Mouse (Mus musculus): ENCODE data around the gene Dscaml1. TPM values are rescaled to one million over a fixed set of nuclear protein-coding genes. Genes with fewer than 3 reads are reported as not detected.

Dscaml1 gene
- polyA plus RNA-seq, 1 experiment = 0.80 TPM

DNA sequence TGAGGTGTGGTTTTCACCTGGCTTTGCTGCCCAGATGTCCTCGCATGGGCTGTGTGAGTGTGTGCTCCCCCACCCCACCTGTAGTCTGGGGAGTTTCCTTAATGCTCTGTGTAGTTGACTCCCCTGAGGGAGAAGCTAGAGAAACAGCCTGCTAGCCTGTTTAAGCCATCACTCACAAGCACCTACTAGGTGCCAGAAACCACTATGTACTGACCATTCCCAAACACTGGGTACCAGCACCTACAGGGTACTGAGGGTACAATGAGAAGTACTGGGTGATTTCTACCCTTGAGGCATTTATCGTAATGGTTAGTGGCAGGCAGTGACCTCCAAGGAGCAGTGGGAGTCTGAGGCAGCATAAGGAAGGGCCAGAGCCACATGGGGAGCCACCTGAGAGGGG, 64.5 kb downstream of the Dscaml1 start:
- Histone ChIP-seq H3K36me3 (ENCODE audit: control insufficient read depth, insufficient read depth, low read length) (no peaks in the 10 kb centered on the region), H3K27ac (ENCODE audit: insufficient read depth, low read depth, low read length) (no peak overlapping the region), H3K4me3 (ENCODE audit: insufficient read depth, low read depth, low read length) (no peak overlapping the region), H3K4me1 (ENCODE audit: control insufficient read depth, insufficient read depth, low read length) (no peaks in the 10 kb centered on the region), H3K27me3 (replicated peaks; ENCODE audit: control insufficient read depth, insufficient read depth, low read length) (no peaks in the 10 kb centered on the region)
- WGBS = 91% methylated on average over 2 of the region's 2 CpGs
- TF ChIP-seq POLR2A (IDR thresholded peaks at IDR 0.05; ENCODE audit: low read depth, low read length) (no peak), CTCF (conservative IDR thresholded peaks at IDR 0.05; ENCODE audit: insufficient read depth, insufficient read length, low read depth, low read length) (no peak)
- DNase-seq = no peak

DNA sequence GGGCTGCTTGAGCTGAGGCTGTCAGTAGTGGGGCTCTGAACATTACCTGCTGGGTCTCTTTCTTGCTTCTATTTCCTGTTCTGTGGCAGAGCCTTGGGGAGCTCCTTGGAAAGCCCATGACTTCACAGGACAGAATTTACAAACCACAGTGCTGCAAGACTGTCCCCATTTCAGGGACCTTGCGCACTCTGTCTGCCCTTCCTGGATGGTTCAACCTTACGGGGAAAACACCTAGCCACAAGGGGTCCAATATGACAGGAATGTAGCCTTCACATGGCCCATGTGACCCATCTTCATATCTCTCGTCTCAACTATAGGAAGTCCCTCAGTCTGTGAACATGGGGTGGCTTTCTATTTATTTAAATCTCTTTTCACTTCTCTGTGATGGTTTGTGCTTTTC, 68.5 kb downstream of the Dscaml1 start:
- TF ChIP-seq POLR2A (IDR thresholded peaks at IDR 0.05; ENCODE audit: low read depth, low read length) = no peak
- no peak for TF ChIP-seq CTCF (conservative IDR thresholded peaks at IDR 0.05; ENCODE audit: insufficient read depth, insufficient read length, low read depth, low read length)
- Histone ChIP-seq H3K4me1 (ENCODE audit: control insufficient read depth, insufficient read depth, low read length) (no peaks in the 10 kb centered on the region), H3K27ac (ENCODE audit: insufficient read depth, low read depth, low read length) (no peak overlapping the region), H3K27me3 (replicated peaks; ENCODE audit: control insufficient read depth, insufficient read depth, low read length) (no peaks in the 10 kb centered on the region), H3K4me3 (ENCODE audit: insufficient read depth, low read depth, low read length) (no peak overlapping the region), H3K36me3 (ENCODE audit: control insufficient read depth, insufficient read depth, low read length) (no peaks in the 10 kb centered on the region)
- WGBS = 91% methylated on average over 3 of the region's 3 CpGs
- DNase-seq = no peak

DNA sequence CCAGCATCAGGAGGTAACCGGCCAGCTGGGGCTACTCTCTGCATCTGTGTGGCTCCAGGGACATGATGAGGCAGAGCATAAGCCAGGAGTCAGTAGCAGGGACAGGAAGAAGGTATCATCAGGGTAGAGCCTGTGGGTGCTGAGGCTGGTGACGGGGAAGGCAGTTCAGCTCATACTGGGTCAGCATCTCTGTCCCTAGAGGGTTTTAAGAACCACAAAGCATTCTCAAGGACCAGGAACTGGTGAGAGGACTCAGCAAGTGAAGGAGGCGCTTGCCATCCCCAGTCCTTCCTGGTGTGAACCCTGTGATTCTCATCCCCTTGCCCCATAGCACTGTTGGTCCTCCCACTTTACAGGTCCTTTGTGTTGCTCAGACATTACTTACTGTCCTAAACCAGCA, 69.9 kb downstream of the Dscaml1 start:
- H3K4me3 ChIP-seq (ENCODE audit: insufficient read depth, low read depth, low read length) = no peak overlapping the region

DNA sequence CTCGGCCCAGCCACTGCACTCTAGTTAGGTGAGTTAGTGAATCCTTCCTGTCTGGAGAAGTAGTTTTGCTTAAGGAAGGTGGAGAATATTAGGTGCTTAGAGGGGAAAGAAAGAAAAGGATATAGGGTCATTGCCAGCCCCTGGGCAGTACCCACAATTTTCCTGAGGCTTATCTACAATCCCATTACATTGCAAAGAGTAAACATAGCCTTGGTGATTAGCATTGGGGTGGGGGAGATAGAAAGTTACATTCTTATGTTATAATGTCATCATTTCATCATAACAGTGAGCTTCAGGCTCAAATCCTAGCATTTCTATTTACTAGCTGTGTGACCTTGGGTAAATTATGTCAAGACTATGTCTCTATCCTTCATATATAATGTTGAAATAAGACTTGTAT, 70.5 kb downstream of the Dscaml1 start:
- no peaks in the 10 kb centered on the region for H3K36me3 ChIP-seq (ENCODE audit: control insufficient read depth, insufficient read depth, low read length)
- TF ChIP-seq POLR2A (IDR thresholded peaks at IDR 0.05; ENCODE audit: low read depth, low read length) (no peak), CTCF (conservative IDR thresholded peaks at IDR 0.05; ENCODE audit: insufficient read depth, insufficient read length, low read depth, low read length) (no peak)
- H3K27ac ChIP-seq (ENCODE audit: insufficient read depth, low read depth, low read length) = no peak overlapping the region
- H3K27me3 ChIP-seq (replicated peaks; ENCODE audit: control insufficient read depth, insufficient read depth, low read length) = no peaks in the 10 kb centered on the region
- H3K4me3 ChIP-seq (ENCODE audit: insufficient read depth, low read depth, low read length) = no peak overlapping the region
- WGBS = 83% methylated on average over 1 of the region's 1 CpGs
- DNase-seq = no peak
- no peaks in the 10 kb centered on the region for H3K4me1 ChIP-seq (ENCODE audit: control insufficient read depth, insufficient read depth, low read length)

More for the DNA sequence above, 69.9 kb downstream of the Dscaml1 start:
- 94% methylated on average over 3 of the region's 3 CpGs for WGBS
- H3K27ac ChIP-seq (ENCODE audit: insufficient read depth, low read depth, low read length) = no peak overlapping the region
- DNase-seq = no peak
- no peaks in the 10 kb centered on the region for H3K36me3 ChIP-seq (ENCODE audit: control insufficient read depth, insufficient read depth, low read length)
- no peaks in the 10 kb centered on the region for H3K27me3 ChIP-seq (replicated peaks; ENCODE audit: control insufficient read depth, insufficient read depth, low read length)
- no peak for TF ChIP-seq POLR2A (IDR thresholded peaks at IDR 0.05; ENCODE audit: low read depth, low read length)
- no peak for TF ChIP-seq CTCF (conservative IDR thresholded peaks at IDR 0.05; ENCODE audit: insufficient read depth, insufficient read length, low read depth, low read length)
- no peaks in the 10 kb centered on the region for H3K4me1 ChIP-seq (ENCODE audit: control insufficient read depth, insufficient read depth, low read length)

DNA sequence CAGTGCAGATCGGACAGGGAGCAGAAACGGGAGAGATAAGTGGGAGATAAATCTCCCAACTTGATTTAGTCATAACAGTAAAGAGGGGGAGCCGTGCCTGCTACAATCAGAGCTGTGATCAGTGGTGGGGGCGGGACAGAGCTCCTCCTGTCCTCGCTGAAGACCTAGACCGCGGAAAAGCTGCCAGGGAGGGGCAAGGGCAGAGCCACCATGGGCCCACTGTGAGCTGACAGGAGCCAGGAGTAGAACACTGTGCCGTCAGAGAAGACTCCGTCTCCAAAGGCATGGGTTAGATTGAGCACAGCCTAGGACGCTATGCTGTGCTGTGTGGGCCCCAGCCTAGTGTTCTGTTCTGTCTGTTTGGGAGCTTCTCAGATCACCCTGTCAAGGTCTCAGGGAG, 72.8 kb downstream of the Dscaml1 start:
- no peak for DNase-seq
- H3K36me3 ChIP-seq (ENCODE audit: control insufficient read depth, insufficient read depth, low read length) = no peaks in the 10 kb centered on the region
- no peak overlapping the region for H3K4me3 ChIP-seq (ENCODE audit: insufficient read depth, low read depth, low read length)
- H3K27me3 ChIP-seq (replicated peaks; ENCODE audit: control insufficient read depth, insufficient read depth, low read length) = no peaks in the 10 kb centered on the region
- 45% methylated on average over 10 of the region's 10 CpGs for WGBS
- no peaks in the 10 kb centered on the region for H3K4me1 ChIP-seq (ENCODE audit: control insufficient read depth, insufficient read depth, low read length)
- H3K27ac ChIP-seq (ENCODE audit: insufficient read depth, low read depth, low read length) = no peak overlapping the region
- no peak for TF ChIP-seq POLR2A (IDR thresholded peaks at IDR 0.05; ENCODE audit: low read depth, low read length)
- no peak for TF ChIP-seq CTCF (conservative IDR thresholded peaks at IDR 0.05; ENCODE audit: insufficient read depth, insufficient read length, low read depth, low read length)

DNA sequence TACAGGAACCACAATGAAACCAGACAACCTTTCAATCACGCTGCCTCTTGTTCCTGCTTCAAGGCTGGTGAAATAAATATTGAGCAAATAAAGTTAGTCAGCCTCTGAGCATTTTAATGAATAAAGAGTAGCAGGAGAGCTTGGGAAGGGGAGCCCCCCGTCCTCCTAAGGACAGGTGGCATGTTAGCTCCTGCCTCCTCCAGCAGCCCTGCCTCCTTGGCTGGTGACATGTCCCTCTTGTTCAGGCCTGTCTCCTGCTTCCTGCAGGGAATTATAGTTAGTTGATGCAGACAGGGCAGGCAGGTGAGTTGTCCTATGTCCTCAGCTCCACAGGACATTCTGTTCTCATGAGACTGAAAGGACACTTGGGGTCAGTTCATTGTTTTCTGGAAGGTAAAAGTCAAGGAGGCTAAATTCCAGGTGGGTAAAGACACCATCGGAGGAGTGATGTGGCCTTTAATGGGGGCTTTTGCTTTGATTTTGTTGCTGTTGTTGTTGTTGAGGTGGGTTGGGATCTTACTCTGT, 73.7 kb downstream of the Dscaml1 start:
- 86% methylated on average over 3 of the region's 3 CpGs for WGBS
- H3K27me3 ChIP-seq (replicated peaks; ENCODE audit: control insufficient read depth, insufficient read depth, low read length) = no peaks in the 10 kb centered on the region
- no peak overlapping the region for H3K27ac ChIP-seq (ENCODE audit: insufficient read depth, low read depth, low read length)
- no peaks in the 10 kb centered on the region for H3K4me1 ChIP-seq (ENCODE audit: control insufficient read depth, insufficient read depth, low read length)
- no peak for TF ChIP-seq CTCF (conservative IDR thresholded peaks at IDR 0.05; ENCODE audit: insufficient read depth, insufficient read length, low read depth, low read length)
- TF ChIP-seq POLR2A (IDR thresholded peaks at IDR 0.05; ENCODE audit: low read depth, low read length) = no peak
- no peak overlapping the region for H3K4me3 ChIP-seq (ENCODE audit: insufficient read depth, low read depth, low read length)
- H3K36me3 ChIP-seq (ENCODE audit: control insufficient read depth, insufficient read depth, low read length) = no peaks in the 10 kb centered on the region
- DNase-seq = no peak

DNA sequence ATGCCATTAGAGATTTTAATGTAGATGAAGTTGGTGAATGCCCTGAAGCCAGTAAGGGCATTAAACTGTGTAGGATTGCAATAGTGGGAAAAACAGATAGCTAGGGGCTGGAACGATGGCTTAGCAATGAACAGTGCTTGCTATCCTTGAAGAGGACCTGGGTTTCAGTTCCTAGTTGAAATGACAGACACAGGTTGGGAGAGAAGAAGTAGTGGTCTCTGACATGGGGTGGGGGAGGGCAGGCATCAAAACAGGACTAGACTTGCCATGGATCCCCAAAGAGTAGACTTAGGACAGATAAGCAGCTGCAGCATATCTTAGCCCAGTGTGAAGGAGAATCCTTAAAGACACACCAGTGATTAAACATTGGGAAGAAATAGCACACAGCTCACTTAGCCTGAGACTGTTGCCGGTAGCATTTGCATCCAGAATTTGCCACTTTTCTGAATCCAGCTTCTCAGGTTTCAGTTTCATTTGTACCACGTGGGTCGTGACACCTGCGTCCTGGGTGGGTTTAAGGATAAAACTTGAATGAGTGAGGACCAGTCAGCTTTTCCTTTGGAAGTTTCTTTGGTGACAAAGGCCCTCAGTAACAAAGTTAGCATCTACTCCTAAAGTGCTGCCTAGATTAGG, 75.0 kb downstream of the Dscaml1 start:
- 60% methylated on average over 5 of the region's 5 CpGs for WGBS
- H3K4me1 ChIP-seq (ENCODE audit: control insufficient read depth, insufficient read depth, low read length) = no peaks in the 10 kb centered on the region

More for the DNA sequence above, 75.0 kb downstream of the Dscaml1 start:
- DNase-seq = no peak
- Histone ChIP-seq H3K4me3 (ENCODE audit: insufficient read depth, low read depth, low read length) (no peak overlapping the region), H3K27me3 (replicated peaks; ENCODE audit: control insufficient read depth, insufficient read depth, low read length) (no peaks in the 10 kb centered on the region), H3K27ac (ENCODE audit: insufficient read depth, low read depth, low read length) (no peak overlapping the region), H3K36me3 (ENCODE audit: control insufficient read depth, insufficient read depth, low read length) (no peaks in the 10 kb centered on the region)
- no peak for TF ChIP-seq POLR2A (IDR thresholded peaks at IDR 0.05; ENCODE audit: low read depth, low read length)
- no peak for TF ChIP-seq CTCF (conservative IDR thresholded peaks at IDR 0.05; ENCODE audit: insufficient read depth, insufficient read length, low read depth, low read length)

Data from kidney, adult 2 months (tissue).